Mouse (Mus musculus): ENCODE measurements around the gene Chrna1.

Chrna1 gene

DNA sequence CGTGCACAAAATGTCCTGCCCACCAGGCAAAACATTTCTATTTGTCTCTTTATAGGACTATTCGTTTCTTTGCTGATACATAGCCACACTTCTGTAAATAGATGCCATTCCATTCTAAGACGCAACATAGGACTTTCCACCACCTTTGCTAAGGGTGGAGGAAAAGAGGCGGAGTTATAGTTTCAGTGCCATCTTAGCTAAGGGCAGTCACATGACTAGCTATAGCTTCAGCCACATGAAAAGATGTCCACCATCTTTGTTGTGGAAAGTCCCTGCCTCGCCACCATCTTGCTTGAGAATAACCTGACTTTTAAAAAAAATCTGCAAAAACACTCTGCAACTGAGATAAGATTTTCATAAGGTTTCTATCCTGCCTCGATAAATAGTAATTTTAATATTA, 66.0 kb downstream of the Chrna1 start:
- DNase-seq, result no peak
